Mouse (Mus musculus) midbrain, postnatal 0 days (tissue): ENCODE measurements around the gene Hes3. TPM values are rescaled to one million over a fixed set of nuclear protein-coding genes. Genes with fewer than 3 reads are reported as not detected.
A peak's percentile ranks its signal among the peaks of the same experiment; 100 is the strongest.

Experiments
- ATAC-seq: fragments of 200-750 bp; cut with Nextera tagmentation; 2 replicates; pipeline ENCODE4 v1.8.0; 2017; ENCODE audit warnings: moderate number of reproducible peaks, mild to moderate bottlenecking, moderate TSS enrichment, moderate library complexity; ENCODE audit not compliant: low FRiP score
- DNase-seq: peaks from one replicate; pipeline ENCODE4 v3.0.0-alpha.2; 2015; ENCODE audit warnings: low spot score
- H3K27ac ChIP-seq: fragments of 300-500 bp; sonication (generic); 2 replicates; pipeline ENCODE4 v1.5.1; 2014; ENCODE audit warnings: low read depth, mild to moderate bottlenecking, low read length, mixed read lengths
- H3K27me3 ChIP-seq: fragments of 300-500 bp; sonication (generic); 2 replicates; pipeline ENCODE4 v1.6.1; 2014; ENCODE audit warnings: low read length, control low read depth, mixed read lengths; ENCODE audit not compliant: insufficient read depth
- H3K36me3 ChIP-seq: fragments of 300-500 bp; sonication (generic); 2 replicates; pipeline ENCODE4 v1.6.1; 2014; ENCODE audit warnings: low read length, control low read depth, mixed read lengths; ENCODE audit not compliant: insufficient read depth
- H3K4me1 ChIP-seq: fragments of 300-500 bp; sonication (generic); 2 replicates; pipeline ENCODE4 v1.6.1; 2014; ENCODE audit warnings: mild to moderate bottlenecking, control low read depth, antibody characterized with exemption, low read length, mixed read lengths; ENCODE audit not compliant: insufficient read depth
- H3K4me2 ChIP-seq: fragments of 300-500 bp; sonication (generic); 2 replicates; pipeline ENCODE4 v1.6.1; 2014; ENCODE audit warnings: low read depth, mild to moderate bottlenecking, low read length, mixed read lengths; ENCODE audit not compliant: poor library complexity, severe bottlenecking
- H3K4me3 ChIP-seq: fragments of 300-500 bp; sonication (generic); 2 replicates; pipeline ENCODE4 v1.5.1; 2014; ENCODE audit warnings: low read depth, mild to moderate bottlenecking, low read length, moderate library complexity
- H3K9ac ChIP-seq: fragments of 300-500 bp; sonication (generic); replicated peaks from 2 replicates; pipeline ENCODE4 v1.6.1; 2014; ENCODE audit warnings: mild to moderate bottlenecking, low read length, moderate library complexity, mixed read lengths; ENCODE audit not compliant: poor library complexity, severe bottlenecking
- H3K9me3 ChIP-seq: fragments of 300-500 bp; sonication (generic); 2 replicates; pipeline ENCODE4 v1.6.1; 2016; ENCODE audit warnings: low read length, control low read depth
- CTCF ChIP-seq: IDR thresholded peaks from 2 replicates; pipeline ENCODE4 v1.5.1; 2016; ENCODE audit warnings: antibody characterized with exemption, mild to moderate bottlenecking
- WGBS: fragments of 180-500 bp; shearing (Covaris S2); extraction: QIAGEN DNeasy Blood & Tissue Kit; methylation state at CpG from one replicate; pipeline ENCODE4 v1.1.7; 2014; 5-methylcytosine and 5-hydroxymethylcytosine counted together
- polyA plus RNA-seq: library from polyadenylated mRNA; unstranded; fragments of >200 nt; fragmentation: Nextera tagmentation; extraction: Ambion mirVana; gene quantifications from 2 replicates; pipeline ENCODE4 v1.2.1, GENCODE M21; 2015
- total RNA-seq: library from RNA; depleted of rRNA; stranded (reverse); fragments of >200 nt; gene quantifications from 2 replicates; pipeline ENCODE4 v1.2.3, GENCODE M21; 2014

Gene Hes3
- total and polyA plus RNA-seq, 2 experiments from 2014 or later: 0.19 TPM; not detected in 1

GRCm38 (mm10) chr4:152288398-152288945 lies 3.0 kb downstream of the Hes3 start:
- WGBS: 28% methylated on average over 18 of the region's 18 CpGs
- TF ChIP-seq CTCF: no peak
- Histone ChIP-seq H3K9ac (no peak overlapping the region), H3K27ac (no peak overlapping the region), H3K4me2 (no peak overlapping the region), H3K4me3 (no peak overlapping the region), H3K27me3 (peaks cover 56% of the 10 kb centered on the region), H3K9me3 (no peaks in the 10 kb centered on the region), H3K4me1 (peaks cover 9% of the 10 kb centered on the region; the same call in 1 of the 2 replicates), H3K36me3 (no peaks in the 10 kb centered on the region)
- DNase-seq: no peak
- ATAC-seq: no peak

GRCm38 (mm10) chr4:152287317-152288120 lies 3.9 kb downstream of the Hes3 start:
- Histone ChIP-seq H3K36me3 (no peaks in the 10 kb centered on the region), H3K9ac (no peak overlapping the region), H3K27me3 (peaks cover 54% of the 10 kb centered on the region)

GRCm38 (mm10) chr4:152286887-152287286 lies 4.6 kb downstream of the Hes3 start:
- Histone ChIP-seq H3K4me2 (peak overlapping the region; percentile 75), H3K9me3 (no peaks in the 10 kb centered on the region), H3K27me3 (peaks cover 54% of the 10 kb centered on the region), H3K27ac (no peak overlapping the region), H3K36me3 (0 out of 2 replicates have a peak, but pooled peaks cover under 1% of the 10 kb centered on the region), H3K9ac (peak overlapping the region; percentile 57), H3K4me3 (peak overlapping the region; percentile 38; the same call in 1 of the 2 replicates), H3K4me1 (peaks cover 9% of the 10 kb centered on the region; the same call in 1 of the 2 replicates)
- WGBS: 2% methylated on average over 24 of the region's 26 CpGs
- no peak for TF ChIP-seq CTCF
- DNase-seq: no peak
- ATAC-seq: no peak

More at GRCm38 (mm10) chr4:152287317-152288120, 3.9 kb downstream of the Hes3 start:
- no peaks in the 10 kb centered on the region for H3K9me3 ChIP-seq
- H3K4me2 ChIP-seq: peak overlapping the region; percentile 75; the same call in 1 of the 2 replicates
- H3K4me3 ChIP-seq: peak overlapping the region; percentile 38; the same call in 1 of the 2 replicates
- ATAC-seq: no peak
- no peak for DNase-seq
- H3K4me1 ChIP-seq: peaks cover 9% of the 10 kb centered on the region; the same call in 1 of the 2 replicates
- no peak overlapping the region for H3K27ac ChIP-seq
- WGBS: 20% methylated on average over 19 of the region's 19 CpGs
- TF ChIP-seq CTCF: no peak

- peak; percentile 25 for ATAC-seq
Measured at GRCm38 (mm10) chr4:152286183-152286582, 5.3 kb downstream of the Hes3 start.

GRCm38 (mm10) chr4:152285505-152285904 lies 6.0 kb downstream of the Hes3 start:
- H3K36me3 ChIP-seq: peaks cover 12% of the 10 kb centered on the region
- ATAC-seq (no peak), DNase-seq (peak; percentile 84)
- no peak overlapping the region for H3K27ac ChIP-seq
- H3K4me3 ChIP-seq: no peak overlapping the region
- H3K27me3 ChIP-seq: peaks cover 56% of the 10 kb centered on the region
- 6% methylated on average over 10 of the region's 10 CpGs for WGBS
- TF ChIP-seq CTCF: peak; percentile 81
- H3K4me2 ChIP-seq: no peak overlapping the region
- H3K9ac ChIP-seq: no peak overlapping the region
- H3K9me3 ChIP-seq: no peaks in the 10 kb centered on the region
- peaks cover 9% of the 10 kb centered on the region; the same call in 1 of the 2 replicates for H3K4me1 ChIP-seq

More at GRCm38 (mm10) chr4:152286183-152286582, 5.3 kb downstream of the Hes3 start:
- Histone ChIP-seq H3K4me3 (peak overlapping the region; percentile 38), H3K27ac (no peak overlapping the region), H3K9me3 (no peaks in the 10 kb centered on the region), H3K4me2 (peak overlapping the region; percentile 75), H3K9ac (peak overlapping the region; percentile 57), H3K36me3 (peaks cover 6% of the 10 kb centered on the region; the same call in 1 of the 2 replicates), H3K27me3 (peaks cover 55% of the 10 kb centered on the region), H3K4me1 (peaks cover 9% of the 10 kb centered on the region; the same call in 1 of the 2 replicates)
- DNase-seq: no peak
- TF ChIP-seq CTCF: no peak
- WGBS: under 1% methylated on average over 32 of the region's 32 CpGs
